Mouse (Mus musculus): Measurements from ENCODE around the gene Fadd.

- TF ChIP-seq POLR2A (IDR thresholded peaks at IDR 0.05; ENCODE audit: insufficient read length, low read depth), result no peak
- no peak for TF ChIP-seq MYOG (IDR thresholded peaks at IDR 0.05; ENCODE audit: control insufficient read depth in 1 of 3, insufficient read depth in 1 of 3, insufficient read length in 2 of 3, low read depth in 2 of 3)
- no peak for TF ChIP-seq TCF12 (IDR thresholded peaks at IDR 0.05; ENCODE audit: insufficient read depth, poor library complexity, severe bottlenecking)
- no peak for TF ChIP-seq POLR2AphosphoS2 (IDR thresholded peaks at IDR 0.05; ENCODE audit: insufficient read length, low read depth)
- no peak for TF ChIP-seq CEBPB (IDR thresholded peaks at IDR 0.05; ENCODE audit: insufficient read depth, poor library complexity, severe bottlenecking)
- TF ChIP-seq E2F4 (IDR thresholded peaks at IDR 0.05; ENCODE audit: insufficient read depth), result no peak
- TF ChIP-seq USF1 (IDR thresholded peaks at IDR 0.05; ENCODE audit: low read depth), result no peak
- TF ChIP-seq TCF3 (IDR thresholded peaks at IDR 0.05; ENCODE audit: insufficient read length, low read depth), result no peak
- no peak for TF ChIP-seq MYOD1 (IDR thresholded peaks at IDR 0.05; ENCODE audit: control insufficient read depth in 1 of 3, insufficient read length in 2 of 3, low read depth in 2 of 3)
These were observed 1.4 kb upstream of the Fadd start for GRCm38 (mm10) chr7:144583619-144584018.
